Mouse (Mus musculus) hindbrain, embryonic 12.5 days (tissue): ENCODE measurements at regions not wholly inside any gene's neighbourhood (a gene's known extent, or its start where the extent isn't known, plus 50 kb on each side); places are given as distances from the start of the nearest gene placed in this dataset.

Source experiments
- ATAC-seq: fragments of 200-750 bp; cut with Nextera tagmentation; 2 replicates; pipeline ENCODE4 v1.8.0; 2017; ENCODE audit warnings: moderate TSS enrichment; ENCODE audit not compliant: low FRiP score
- H3K27ac ChIP-seq: fragments of 300-500 bp; sonication (generic); 2 replicates; pipeline ENCODE4 v1.5.1; 2016; ENCODE audit warnings: mild to moderate bottlenecking
- H3K27me3 ChIP-seq: fragments of 300-500 bp; sonication (generic); 2 replicates; pipeline ENCODE4 v1.6.1; 2016; ENCODE audit warnings: mild to moderate bottlenecking
- H3K36me3 ChIP-seq: fragments of 300-500 bp; sonication (generic); 2 replicates; pipeline ENCODE4 v1.6.1; 2016; ENCODE audit warnings: mild to moderate bottlenecking
- H3K4me1 ChIP-seq: fragments of 300-500 bp; sonication (generic); 2 replicates; pipeline ENCODE4 v1.6.1; 2016
- H3K4me2 ChIP-seq: fragments of 300-500 bp; sonication (generic); replicated peaks from 2 replicates; pipeline ENCODE4 v1.6.1; 2016; ENCODE audit warnings: mild to moderate bottlenecking
- H3K4me3 ChIP-seq: fragments of 300-500 bp; sonication (generic); 2 replicates; pipeline ENCODE4 v1.5.1; 2016; ENCODE audit warnings: mild to moderate bottlenecking
- H3K9ac ChIP-seq: fragments of 300-500 bp; sonication (generic); 2 replicates; pipeline ENCODE4 v1.6.1; 2016; ENCODE audit warnings: mild to moderate bottlenecking, moderate library complexity
- H3K9me3 ChIP-seq: fragments of 300-500 bp; sonication (generic); replicated peaks from 2 replicates; pipeline ENCODE4 v1.6.1; 2016; ENCODE audit warnings: mild to moderate bottlenecking
- whole genome bisulfite sequencing: fragments of 180-500 bp; shearing (Covaris S2); methylation state at CpG from one replicate; pipeline ENCODE4 v1.1.7; 2016; 5-methylcytosine and 5-hydroxymethylcytosine counted together

DNA sequence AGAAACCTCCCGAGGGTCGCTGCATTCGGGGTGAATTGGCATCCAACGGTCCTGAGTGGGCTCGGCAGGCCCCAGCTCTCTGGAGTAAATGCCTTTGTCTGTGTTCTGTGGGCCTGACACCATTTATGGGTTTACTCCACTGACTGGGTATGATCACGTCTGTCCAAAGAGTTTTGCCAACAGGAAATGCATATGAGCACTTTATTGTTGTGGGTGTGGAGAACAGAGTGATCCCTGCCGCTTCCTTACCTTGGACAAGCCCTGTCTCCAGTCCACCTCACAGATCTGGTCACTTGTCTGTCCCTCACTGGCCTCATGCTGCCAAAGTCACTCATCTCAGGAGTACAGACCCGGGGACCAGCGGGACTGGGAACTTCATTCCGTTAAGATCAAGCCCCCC lies 91.6 kb upstream of the Haao start:
- Histone ChIP-seq H3K9ac (no peak overlapping the region), H3K27me3 (0 out of 2 replicates have a peak, but pooled peaks cover 3% of the 10 kb centered on the region), H3K4me1 (peaks cover 23% of the 10 kb centered on the region), H3K4me3 (no peak overlapping the region), H3K36me3 (no peaks in the 10 kb centered on the region), H3K9me3 (no peaks in the 10 kb centered on the region), H3K27ac (peak overlapping the region; percentile 25; the same call in 1 of the 2 replicates), H3K4me2 (no peak overlapping the region)
- 86% methylated on average over 10 of the region's 10 CpGs for WGBS
- no peak for ATAC-seq

DNA sequence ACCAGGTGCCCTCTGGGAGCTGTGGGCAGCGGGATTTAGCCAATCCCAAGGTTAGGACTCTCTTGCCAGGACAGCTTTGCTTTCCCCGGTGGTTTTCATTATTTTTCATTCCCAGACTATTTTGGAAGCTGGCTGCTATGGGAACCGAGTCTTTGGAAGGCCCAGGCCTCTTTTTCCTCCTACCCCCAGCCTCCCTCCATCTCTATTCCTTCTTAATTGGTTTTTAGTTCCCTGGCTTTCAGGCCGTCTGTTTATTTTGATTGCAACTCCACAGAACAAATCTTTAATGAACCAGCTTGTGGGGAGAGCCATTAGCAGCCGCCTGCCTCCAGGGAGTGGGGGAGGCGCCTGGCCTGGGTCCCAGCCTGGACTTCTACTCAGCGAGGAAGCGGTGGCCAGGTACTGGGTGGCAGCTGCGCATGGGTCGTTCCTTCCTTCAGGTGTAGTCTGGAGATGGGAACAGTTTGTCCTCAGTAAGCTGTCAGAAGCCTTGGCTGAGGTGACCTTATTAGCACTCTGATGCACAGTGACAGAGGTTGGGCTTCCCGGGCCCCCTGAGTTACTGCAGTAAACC lies 91.0 kb upstream of the Haao start:
- Histone ChIP-seq H3K9me3 (no peaks in the 10 kb centered on the region), H3K36me3 (no peaks in the 10 kb centered on the region), H3K4me2 (no peak overlapping the region), H3K4me3 (no peak overlapping the region), H3K4me1 (peaks cover 23% of the 10 kb centered on the region), H3K27ac (0 out of 2 replicates have a peak overlapping the region, but pooled peaks have one; percentile 25), H3K27me3 (0 out of 2 replicates have a peak, but pooled peaks cover 3% of the 10 kb centered on the region), H3K9ac (no peak overlapping the region)
- 56% methylated on average over 11 of the region's 11 CpGs for WGBS
- 0 out of 2 replicates have a peak, but pooled peaks have one; percentile 43 for ATAC-seq

DNA sequence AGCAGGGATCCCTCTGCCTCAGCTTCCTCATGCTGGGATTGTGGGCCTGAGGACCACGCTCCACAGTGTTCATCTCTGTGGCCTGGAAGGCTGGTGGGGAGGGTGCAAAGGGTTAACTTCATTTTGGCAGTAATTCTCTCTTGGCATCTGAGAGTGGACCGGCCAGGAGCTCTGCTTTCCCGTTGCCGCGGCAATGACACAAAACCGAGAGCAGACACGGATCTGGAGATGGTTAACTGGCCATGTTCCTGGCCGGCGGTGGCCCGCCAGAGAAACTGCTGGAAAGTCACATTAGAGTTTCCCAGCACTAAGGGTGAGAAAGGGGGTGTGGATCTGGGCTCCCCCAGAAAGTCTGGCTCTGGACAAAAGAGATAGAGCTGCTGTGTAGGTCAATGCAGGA lies 89.8 kb upstream of the Haao start:
- Histone ChIP-seq H3K9me3 (no peaks in the 10 kb centered on the region), H3K4me1 (peaks cover 23% of the 10 kb centered on the region), H3K9ac (no peak overlapping the region), H3K4me3 (no peak overlapping the region), H3K4me2 (no peak overlapping the region), H3K27me3 (0 out of 2 replicates have a peak, but pooled peaks cover 3% of the 10 kb centered on the region), H3K27ac (no peak overlapping the region), H3K36me3 (no peaks in the 10 kb centered on the region)
- 28% methylated on average over 10 of the region's 10 CpGs for WGBS
- no peak for ATAC-seq

DNA sequence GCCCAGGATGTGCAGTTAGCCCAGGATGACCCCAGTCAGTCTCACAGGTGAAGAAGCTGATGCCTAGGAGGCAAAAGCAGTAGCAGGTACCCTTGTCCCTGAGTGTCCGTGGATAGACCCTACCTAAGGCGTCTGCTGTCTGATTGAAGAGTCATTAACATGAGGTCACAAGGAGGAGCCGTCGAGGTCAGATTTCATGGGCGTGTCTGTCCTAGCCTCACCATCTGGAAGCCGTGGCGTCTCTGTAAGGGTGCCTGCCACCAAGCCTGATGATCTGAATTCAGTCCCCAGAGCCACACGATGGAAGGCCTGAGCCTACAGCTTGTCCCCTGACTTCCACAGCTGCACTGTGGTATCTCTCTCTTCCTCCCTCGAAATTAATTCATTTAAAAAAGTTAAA lies 88.9 kb upstream of the Haao start:
- H3K9me3 ChIP-seq, result no peaks in the 10 kb centered on the region
- H3K36me3 ChIP-seq, result no peaks in the 10 kb centered on the region
- H3K9ac ChIP-seq, result no peak overlapping the region
- H3K27me3 ChIP-seq, result 0 out of 2 replicates have a peak, but pooled peaks cover 3% of the 10 kb centered on the region
- 67% methylated on average over 9 of the region's 9 CpGs for WGBS
- no peak for ATAC-seq
- no peak overlapping the region for H3K4me2 ChIP-seq
- no peak overlapping the region for H3K27ac ChIP-seq
- peaks cover 23% of the 10 kb centered on the region for H3K4me1 ChIP-seq
- no peak overlapping the region for H3K4me3 ChIP-seq

DNA sequence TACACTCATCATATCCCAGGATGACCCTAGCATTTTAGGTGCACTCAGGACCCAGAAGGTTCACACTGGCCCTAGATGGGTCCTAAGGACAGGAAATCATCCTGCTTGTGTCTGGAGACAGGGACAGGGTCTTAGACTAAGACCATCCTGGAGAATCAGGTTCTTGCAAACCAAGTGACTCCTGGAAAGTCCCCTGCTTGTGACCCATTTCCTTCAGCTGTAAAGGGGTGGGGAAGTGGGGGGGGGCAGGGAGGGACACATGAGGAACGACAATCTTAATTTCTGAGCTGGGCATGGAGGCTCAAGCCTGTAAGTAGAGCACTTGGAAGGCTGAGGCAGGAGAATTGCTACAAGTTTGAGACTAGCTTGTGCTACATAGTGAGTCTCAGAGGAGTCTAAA lies 88.2 kb upstream of the Haao start:
- Histone ChIP-seq H3K4me2 (no peak overlapping the region), H3K4me3 (no peak overlapping the region), H3K27me3 (0 out of 2 replicates have a peak, but pooled peaks cover 3% of the 10 kb centered on the region), H3K27ac (no peak overlapping the region), H3K9ac (no peak overlapping the region), H3K9me3 (no peaks in the 10 kb centered on the region), H3K4me1 (peaks cover 23% of the 10 kb centered on the region), H3K36me3 (no peaks in the 10 kb centered on the region)
- WGBS, result 84% methylated on average over 1 of the region's 1 CpGs
- ATAC-seq, result no peak

DNA sequence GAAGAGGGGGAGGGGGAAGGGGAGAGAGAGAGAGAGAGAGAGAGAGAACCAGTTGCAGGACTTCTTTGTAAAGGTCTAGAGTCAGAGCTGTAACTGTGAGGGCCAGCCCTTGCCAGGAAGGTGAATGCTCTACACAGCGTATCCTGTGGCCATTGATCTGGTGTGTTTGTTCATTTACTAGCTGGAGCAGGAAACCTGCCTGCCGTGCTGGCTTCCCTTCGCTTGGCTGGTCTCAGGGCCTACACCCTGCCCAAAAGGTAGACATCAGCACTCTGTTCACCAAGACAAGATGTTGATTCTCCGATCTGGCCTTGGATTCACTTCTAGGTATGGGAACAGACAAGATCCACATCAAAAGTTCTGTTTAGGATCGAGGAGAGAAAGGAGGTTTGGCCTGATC lies 87.5 kb upstream of the Haao start:
- ATAC-seq, result no peak
- Histone ChIP-seq H3K27me3 (0 out of 2 replicates have a peak, but pooled peaks cover 3% of the 10 kb centered on the region), H3K9me3 (no peaks in the 10 kb centered on the region), H3K4me1 (peaks cover 23% of the 10 kb centered on the region), H3K36me3 (no peaks in the 10 kb centered on the region), H3K4me2 (no peak overlapping the region), H3K27ac (no peak overlapping the region), H3K9ac (no peak overlapping the region), H3K4me3 (no peak overlapping the region)
- WGBS, result 84% methylated on average over 5 of the region's 5 CpGs

DNA sequence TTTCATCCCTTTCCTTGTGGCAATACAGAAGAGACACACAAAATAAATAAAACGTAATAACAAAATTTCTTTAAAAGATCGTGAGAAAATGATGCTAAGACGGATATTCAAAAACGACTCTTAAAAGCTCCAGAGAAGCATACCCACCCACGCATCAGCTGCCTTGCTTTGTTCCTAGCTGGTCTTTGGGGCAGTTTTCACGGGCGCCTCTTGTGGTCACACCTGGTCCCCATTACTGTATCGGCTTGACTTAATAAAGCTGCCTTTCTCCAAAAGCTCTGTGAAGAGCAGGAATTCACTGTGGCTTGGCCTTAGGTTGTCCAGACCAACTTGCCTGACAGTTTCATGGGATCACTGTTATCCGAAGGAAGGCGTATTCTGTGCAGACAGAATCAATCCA lies 86.0 kb upstream of the Haao start:
- H3K27ac ChIP-seq, result no peak overlapping the region
- H3K9ac ChIP-seq, result no peak overlapping the region
- WGBS, result 83% methylated on average over 10 of the region's 10 CpGs
- H3K9me3 ChIP-seq, result no peaks in the 10 kb centered on the region
- no peak overlapping the region for H3K4me2 ChIP-seq
- no peaks in the 10 kb centered on the region for H3K36me3 ChIP-seq
- peaks cover 15% of the 10 kb centered on the region for H3K4me1 ChIP-seq
- 0 out of 2 replicates have a peak, but pooled peaks cover 3% of the 10 kb centered on the region for H3K27me3 ChIP-seq
- H3K4me3 ChIP-seq, result no peak overlapping the region
- ATAC-seq, result no peak

DNA sequence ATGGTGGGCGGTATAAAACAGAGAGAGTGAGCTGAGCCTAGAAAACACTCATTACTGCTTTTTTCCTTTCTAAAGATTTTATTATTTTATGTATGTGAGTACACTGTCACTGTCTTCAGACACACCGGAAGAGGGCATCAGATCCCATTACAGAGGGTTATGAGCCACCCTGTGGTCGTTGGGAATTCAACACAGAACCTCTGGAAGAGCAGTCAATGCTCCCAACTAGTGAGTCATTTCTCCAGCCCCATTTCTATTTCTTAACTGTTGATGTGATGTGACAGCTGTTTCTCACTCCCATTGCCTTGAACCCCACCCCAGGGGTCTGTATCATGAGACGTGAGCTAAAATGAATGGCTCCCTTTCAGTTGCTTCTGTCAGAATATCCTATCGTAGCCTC lies 82.6 kb upstream of the Haao start:
- Histone ChIP-seq H3K9me3 (no peaks in the 10 kb centered on the region), H3K4me2 (no peak overlapping the region), H3K4me1 (no peaks in the 10 kb centered on the region), H3K27ac (no peak overlapping the region), H3K4me3 (no peak overlapping the region), H3K36me3 (no peaks in the 10 kb centered on the region), H3K27me3 (no peaks in the 10 kb centered on the region), H3K9ac (no peak overlapping the region)
- 85% methylated on average over 5 of the region's 5 CpGs for WGBS
- ATAC-seq, result no peak

DNA sequence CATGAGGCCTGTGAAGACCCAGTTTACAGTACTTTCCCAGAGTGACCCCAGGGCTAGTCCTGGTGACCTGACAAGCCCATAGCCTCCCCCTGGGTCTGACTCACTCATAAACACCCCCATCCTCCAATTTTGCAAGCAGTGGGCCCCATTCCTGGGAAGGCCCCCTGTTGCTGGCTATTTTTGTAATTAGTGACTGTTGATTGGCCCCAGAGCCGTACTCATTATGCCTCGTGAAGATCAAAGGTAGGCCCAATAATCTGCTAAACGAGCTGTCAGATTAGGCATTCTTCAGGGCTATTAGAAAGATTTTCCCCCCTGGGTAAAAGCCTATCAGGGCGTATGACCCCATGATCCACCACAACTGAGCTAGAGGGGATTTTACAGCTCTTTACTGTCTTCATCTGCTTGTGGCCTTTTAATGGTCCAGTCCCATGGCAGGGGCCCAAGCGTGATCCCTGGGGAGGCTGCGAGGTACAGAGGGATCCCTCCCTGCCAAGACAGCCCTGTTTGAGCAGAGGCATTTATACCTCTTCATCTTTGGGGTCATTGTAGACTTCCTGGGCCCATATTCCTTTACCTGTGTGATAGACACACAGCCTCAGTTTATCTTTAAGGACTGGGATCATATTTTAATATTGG lies 80.1 kb upstream of the Haao start:
- H3K4me2 ChIP-seq, result no peak overlapping the region
- no peaks in the 10 kb centered on the region for H3K27me3 ChIP-seq
- WGBS, result 64% methylated on average over 6 of the region's 6 CpGs
- H3K4me3 ChIP-seq, result no peak overlapping the region
- H3K9ac ChIP-seq, result no peak overlapping the region
- no peak overlapping the region for H3K27ac ChIP-seq
- H3K4me1 ChIP-seq, result no peaks in the 10 kb centered on the region
- H3K36me3 ChIP-seq, result no peaks in the 10 kb centered on the region
- no peaks in the 10 kb centered on the region for H3K9me3 ChIP-seq
- no peak for ATAC-seq

DNA sequence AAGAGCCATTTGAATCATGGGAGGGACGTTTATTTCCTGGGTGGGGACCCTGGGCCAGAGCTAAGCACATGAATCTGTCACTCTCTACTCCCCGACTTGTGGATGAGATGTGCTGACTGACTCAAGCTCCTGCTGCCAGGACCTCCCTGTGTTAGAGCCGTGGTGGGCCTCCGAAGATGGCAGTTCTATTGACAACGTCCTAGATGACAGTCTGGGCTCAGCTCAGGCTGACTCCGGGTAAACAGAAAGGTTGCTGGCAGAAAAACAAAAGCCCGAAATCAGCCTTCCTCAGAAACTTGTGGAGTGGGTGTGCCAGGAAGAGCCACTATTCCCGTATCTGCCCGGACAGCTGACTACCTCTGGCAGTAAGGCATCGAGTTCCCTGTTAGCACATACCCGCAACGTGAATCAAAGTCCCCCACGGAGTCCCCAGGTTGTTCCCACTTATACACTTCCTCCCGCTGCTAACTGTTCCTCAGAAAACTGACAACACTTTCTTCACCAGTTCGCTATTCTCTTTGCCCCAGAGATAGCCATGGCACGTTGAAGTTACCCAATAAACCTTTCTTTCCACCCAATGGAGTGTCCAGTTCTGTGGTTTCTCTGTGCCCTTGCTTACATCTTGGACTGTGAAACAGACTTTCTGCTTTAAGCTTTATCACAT lies 76.6 kb upstream of the Haao start:
- no peak for ATAC-seq
- 58% methylated on average over 16 of the region's 16 CpGs for WGBS
- H3K4me2 ChIP-seq, result no peak overlapping the region
- no peaks in the 10 kb centered on the region for H3K9me3 ChIP-seq
- H3K27me3 ChIP-seq, result no peaks in the 10 kb centered on the region
- H3K9ac ChIP-seq, result no peak overlapping the region
- no peak overlapping the region for H3K4me3 ChIP-seq
- H3K36me3 ChIP-seq, result no peaks in the 10 kb centered on the region
- no peak overlapping the region for H3K27ac ChIP-seq
- peaks cover 3% of the 10 kb centered on the region; the same call in 1 of the 2 replicates for H3K4me1 ChIP-seq

DNA sequence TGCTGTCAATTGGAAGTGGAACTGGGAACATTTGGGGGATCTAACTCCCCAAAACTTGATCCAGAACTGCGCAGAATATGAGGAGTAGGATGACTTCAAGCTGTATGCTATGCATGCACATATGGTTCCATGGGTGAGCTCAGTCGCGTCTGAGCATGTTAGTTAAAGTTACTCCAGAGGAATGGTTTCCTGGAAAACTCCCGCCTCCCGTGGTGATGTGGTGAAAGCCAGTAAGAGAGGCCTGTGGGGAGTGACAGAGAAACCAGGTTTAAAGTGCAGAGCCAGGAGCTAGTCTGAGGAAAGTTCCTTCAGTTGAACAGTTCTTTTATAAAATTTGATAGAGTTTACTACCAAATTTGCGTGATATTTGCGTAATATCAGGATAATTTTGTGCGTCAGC lies 73.1 kb upstream of the Haao start:
- Histone ChIP-seq H3K36me3 (no peaks in the 10 kb centered on the region), H3K9ac (no peak overlapping the region), H3K4me2 (no peak overlapping the region), H3K27ac (no peak overlapping the region), H3K27me3 (no peaks in the 10 kb centered on the region), H3K4me1 (peaks cover 11% of the 10 kb centered on the region), H3K4me3 (no peak overlapping the region), H3K9me3 (no peaks in the 10 kb centered on the region)
- ATAC-seq, result no peak
- WGBS, result 73% methylated on average over 8 of the region's 8 CpGs

DNA sequence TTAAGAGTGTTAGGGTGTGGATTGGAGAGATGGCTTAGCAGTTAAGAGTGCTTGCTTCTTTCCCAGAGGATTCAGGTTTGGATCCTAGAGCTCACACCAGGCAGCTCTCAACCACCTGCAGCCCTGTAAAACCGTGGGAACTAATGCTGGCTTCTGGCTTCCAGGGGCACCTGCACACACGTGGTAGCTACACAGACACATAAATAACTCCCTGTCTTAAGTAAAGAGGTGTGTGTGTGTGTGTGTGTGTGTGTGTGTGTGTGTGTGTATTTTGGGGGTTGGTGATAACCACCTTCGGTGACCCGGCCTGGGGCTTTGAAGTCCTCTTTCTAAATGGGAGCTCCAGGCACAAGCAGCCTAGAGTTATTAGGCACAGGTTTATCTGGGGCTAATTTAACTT lies 72.5 kb upstream of the Haao start:
- Histone ChIP-seq H3K4me2 (no peak overlapping the region), H3K9me3 (no peaks in the 10 kb centered on the region), H3K4me3 (no peak overlapping the region), H3K4me1 (peaks cover 11% of the 10 kb centered on the region), H3K9ac (no peak overlapping the region), H3K36me3 (no peaks in the 10 kb centered on the region), H3K27ac (no peak overlapping the region), H3K27me3 (no peaks in the 10 kb centered on the region)
- ATAC-seq, result no peak
- WGBS, result 62% methylated on average over 4 of the region's 4 CpGs
